Mouse (Mus musculus) thymus, postnatal 4 days (tissue): Measurements from ENCODE around the gene Bloc1s2.

Experiments
- DNase-seq: peaks from one replicate; pipeline ENCODE4 v3.0.0; 2021

Gene Bloc1s2

GRCm38 (mm10) chr19:44145702-44146567, at the start of gene Bloc1s2:
Bloc1s2 (minus strand) TSS chr19:44146446.
- DNase-seq = peak; percentile 95

- peak; percentile 86 for DNase-seq
These were observed 48.9 kb upstream of the Bloc1s2 start for GRCm38 (mm10) chr19:44195138-44195537.

- DNase-seq = no peak
These were observed 47.7 kb upstream of the Bloc1s2 start for GRCm38 (mm10) chr19:44193906-44194305.

GRCm38 (mm10) chr19:44192342-44192741, 46.1 kb upstream of the Bloc1s2 start, which contains the start of gene Pkd2l1:
Pkd2l1 (minus strand) TSS chr19:44192442.
- no peak for DNase-seq

- DNase-seq = no peak
These were observed 42.8 kb upstream of the Bloc1s2 start for GRCm38 (mm10) chr19:44189056-44189455.

GRCm38 (mm10) chr19:44183968-44184367, 37.7 kb upstream of the Bloc1s2 start:
- DNase-seq = no peak

GRCm38 (mm10) chr19:44180502-44180901, 34.3 kb upstream of the Bloc1s2 start:
- no peak for DNase-seq

- DNase-seq = no peak
These were observed 30.5 kb upstream of the Bloc1s2 start for GRCm38 (mm10) chr19:44176741-44177140.

- no peak for DNase-seq
These were observed 28.6 kb upstream of the Bloc1s2 start for GRCm38 (mm10) chr19:44174835-44175234.

- DNase-seq = no peak
These were observed 15.3 kb upstream of the Bloc1s2 start for GRCm38 (mm10) chr19:44161515-44161914.

GRCm38 (mm10) chr19:44159386-44159785, 13.1 kb upstream of the Bloc1s2 start:
- no peak for DNase-seq

GRCm38 (mm10) chr19:44157005-44157404, 10.8 kb upstream of the Bloc1s2 start:
- no peak for DNase-seq

- no peak for DNase-seq
These were observed 7.5 kb upstream of the Bloc1s2 start for GRCm38 (mm10) chr19:44153781-44154180.

GRCm38 (mm10) chr19:44148991-44149390, 2.7 kb upstream of the Bloc1s2 start:
- no peak for DNase-seq

GRCm38 (mm10) chr19:44148345-44148744, 2.1 kb upstream of the Bloc1s2 start:
- no peak for DNase-seq

GRCm38 (mm10) chr19:44146951-44147350, 705 bp upstream of the Bloc1s2 start:
- DNase-seq = no peak

GRCm38 (mm10) chr19:44146568-44146879, 278 bp upstream of the Bloc1s2 start:
- no peak for DNase-seq

GRCm38 (mm10) chr19:44144366-44144765, 1.9 kb downstream of the Bloc1s2 start:
- DNase-seq = peak; percentile 11

- no peak for DNase-seq
These were observed 10.2 kb downstream of the Bloc1s2 start for GRCm38 (mm10) chr19:44135960-44136485.

GRCm38 (mm10) chr19:44135072-44135959, 10.9 kb downstream of the Bloc1s2 start, which contains the start of gene Cwf19l1:
Cwf19l1 (minus strand) TSS chr19:44135876.
- DNase-seq = peak; percentile 89

GRCm38 (mm10) chr19:44132917-44133316, 13.3 kb downstream of the Bloc1s2 start:
- no peak for DNase-seq

- no peak for DNase-seq
These were observed 17.7 kb downstream of the Bloc1s2 start for GRCm38 (mm10) chr19:44128560-44128959.

GRCm38 (mm10) chr19:44127729-44128497, 18.3 kb downstream of the Bloc1s2 start:
- no peak for DNase-seq
